Mouse (Mus musculus) megakaryocyte, embryonic 14.5 days (primary cell): ENCODE results near the gene Samt1.
"Not testable (repeated sequence)": the region's sequence is repeated elsewhere in the genome, so short reads cannot be mapped to it uniquely, and the experiment has no call there.

ENCODE experiments used
- FLI1 ChIP-seq: IDR thresholded peaks from 2 replicates; pipeline ENCODE4 v1.6.1; 2012; ENCODE audit warnings: low read length, inconsistent platforms, mixed read lengths
- GATA1 ChIP-seq: IDR thresholded peaks from 3 replicates; pipeline ENCODE4 v1.6.1; 2012; ENCODE audit warnings: mixed read lengths, low read length, inconsistent platforms, borderline replicate concordance

DNA sequence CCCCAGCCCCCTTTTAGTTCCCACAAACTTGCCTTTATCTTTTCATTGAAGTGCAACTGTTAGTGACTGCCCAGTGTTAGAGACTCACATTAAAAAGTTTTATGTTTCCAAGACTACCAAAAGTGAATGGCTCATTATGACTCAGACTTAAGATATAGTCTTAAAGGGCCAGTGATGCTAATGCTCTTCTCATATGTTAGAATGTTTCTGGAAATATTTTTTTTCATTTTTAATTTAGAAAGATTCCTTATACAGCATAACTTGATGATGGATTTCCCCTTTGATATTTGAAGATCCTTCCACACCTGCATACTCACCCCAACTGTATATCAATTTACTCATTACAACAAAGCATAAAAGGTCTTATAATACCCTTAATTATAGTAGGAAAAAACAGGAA lies 42.5 kb upstream of the Samt1 start, which contains the start of gene Gm10057:
- TF ChIP-seq FLI1, GATA1: not testable (repeated sequence)
